Mouse (Mus musculus) 3T3-L1 (cell line): ENCODE results near the gene Eif3l.

Experiments
- DNase-seq: peaks from one replicate; pipeline ENCODE4 v3.0.0-alpha.2; 2015; ENCODE audit warnings: low read depth, low spot score

The Eif3l gene

GRCm38 (mm10) chr15:79093083-79093839 lies 18.3 kb downstream of the Eif3l start:
- peak; percentile 56 for DNase-seq

- DNase-seq: no peak
Measured at GRCm38 (mm10) chr15:79095483-79095882, 20.5 kb downstream of the Eif3l start.

- DNase-seq: no peak
Measured at GRCm38 (mm10) chr15:79096556-79096955, 21.6 kb downstream of the Eif3l start.

- DNase-seq: no peak
Measured at GRCm38 (mm10) chr15:79097135-79097534, 22.2 kb downstream of the Eif3l start.

- DNase-seq: no peak
Measured at GRCm38 (mm10) chr15:79097611-79098025, 22.6 kb downstream of the Eif3l start.

GRCm38 (mm10) chr15:79098220-79098619 lies 23.2 kb downstream of the Eif3l start:
- no peak for DNase-seq

- DNase-seq: no peak
Measured at GRCm38 (mm10) chr15:79098868-79099267, 23.9 kb downstream of the Eif3l start.

- no peak for DNase-seq
Measured at GRCm38 (mm10) chr15:79099456-79099855, 24.5 kb downstream of the Eif3l start.

GRCm38 (mm10) chr15:79100391-79100790 lies 25.4 kb downstream of the Eif3l start:
- peak; percentile 70 for DNase-seq

- peak; percentile 19 for DNase-seq
Measured at GRCm38 (mm10) chr15:79101531-79101930, 26.6 kb downstream of the Eif3l start.

GRCm38 (mm10) chr15:79103264-79103663 lies 28.3 kb downstream of the Eif3l start:
- DNase-seq: no peak

GRCm38 (mm10) chr15:79105804-79106203 lies 30.8 kb downstream of the Eif3l start:
- no peak for DNase-seq

- peak; percentile 84 for DNase-seq
Measured at GRCm38 (mm10) chr15:79107966-79108365, 33.0 kb downstream of the Eif3l start.

GRCm38 (mm10) chr15:79108421-79109320 lies 33.7 kb downstream of the Eif3l start, which contains the start of gene Micall1:
Micall1 (plus strand) TSS chr15:79108898.
- peak; percentile 87 for DNase-seq

GRCm38 (mm10) chr15:79109321-79109934 lies 34.4 kb downstream of the Eif3l start:
- DNase-seq: peak; percentile 37

GRCm38 (mm10) chr15:79110031-79110430 lies 35.1 kb downstream of the Eif3l start:
- no peak for DNase-seq

- no peak for DNase-seq
Measured at GRCm38 (mm10) chr15:79110528-79110927, 35.5 kb downstream of the Eif3l start.

GRCm38 (mm10) chr15:79111774-79112173 lies 36.8 kb downstream of the Eif3l start:
- DNase-seq: peak; percentile 21

- DNase-seq: no peak
Measured at GRCm38 (mm10) chr15:79115276-79115675, 40.3 kb downstream of the Eif3l start.

- DNase-seq: no peak
Measured at GRCm38 (mm10) chr15:79119491-79119890, 44.5 kb downstream of the Eif3l start.

GRCm38 (mm10) chr15:79122119-79122518 lies 47.1 kb downstream of the Eif3l start:
- no peak for DNase-seq

- DNase-seq: no peak
Measured at GRCm38 (mm10) chr15:79122546-79122945, 47.6 kb downstream of the Eif3l start.
